Mouse (Mus musculus): ENCODE results near the gene Ugt3a1.
"Not testable (repeated sequence)": the region's sequence is repeated elsewhere in the genome, so short reads cannot be mapped to it uniquely, and the experiment has no call there.

The Ugt3a1 gene

DNA sequence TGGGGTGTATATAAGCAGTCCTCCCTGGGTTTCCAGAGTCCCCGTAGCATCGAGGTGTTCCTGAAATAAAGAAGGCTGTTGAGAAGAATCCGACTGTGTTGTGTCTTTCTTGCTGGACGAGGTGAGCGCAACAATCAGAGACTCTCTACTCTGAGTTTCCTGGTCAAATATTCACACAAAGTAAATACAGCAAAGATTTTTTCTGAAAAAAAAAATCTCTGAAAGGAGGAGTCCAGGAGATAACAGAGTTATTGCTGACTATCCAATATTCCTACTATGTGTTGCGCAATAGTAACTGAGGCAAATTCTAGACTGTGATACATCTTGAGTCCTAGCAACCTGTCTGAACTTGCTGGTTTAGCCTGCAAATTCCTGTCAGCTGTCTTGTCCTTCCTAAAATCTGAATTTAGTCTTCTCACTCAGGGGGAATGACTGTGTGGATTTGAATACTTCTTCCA lies at the start of gene Ugt3a1:
TSS of gene Ugt3a1 (plus strand) at position 51 of the 458 bp plus-strand sequence.
- DNase-seq (ENCODE audit: low spot score in 2 of 2): no peak

DNA sequence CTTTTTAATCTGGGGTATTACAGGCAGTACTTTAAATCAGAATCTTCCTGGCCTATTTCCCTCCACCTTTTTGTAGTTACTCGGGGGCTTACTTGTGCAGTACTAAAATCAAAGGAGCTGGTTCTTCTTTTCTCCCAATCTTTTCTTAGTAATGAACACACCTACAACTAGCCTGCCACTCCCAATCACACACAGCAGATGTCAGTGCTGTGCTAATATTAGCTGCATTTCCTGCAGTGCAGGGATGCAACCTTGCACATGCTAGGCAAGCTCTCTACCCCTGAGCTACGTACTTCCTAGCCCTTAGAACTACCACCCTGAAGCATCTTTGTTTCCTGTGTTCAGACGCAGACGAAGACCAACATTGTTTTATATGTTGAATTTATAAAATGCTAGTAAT lies 45.8 kb upstream of the Ugt3a1 start:
- not testable (repeated sequence) for DNase-seq (ENCODE audit: low spot score in 2 of 2)

DNA sequence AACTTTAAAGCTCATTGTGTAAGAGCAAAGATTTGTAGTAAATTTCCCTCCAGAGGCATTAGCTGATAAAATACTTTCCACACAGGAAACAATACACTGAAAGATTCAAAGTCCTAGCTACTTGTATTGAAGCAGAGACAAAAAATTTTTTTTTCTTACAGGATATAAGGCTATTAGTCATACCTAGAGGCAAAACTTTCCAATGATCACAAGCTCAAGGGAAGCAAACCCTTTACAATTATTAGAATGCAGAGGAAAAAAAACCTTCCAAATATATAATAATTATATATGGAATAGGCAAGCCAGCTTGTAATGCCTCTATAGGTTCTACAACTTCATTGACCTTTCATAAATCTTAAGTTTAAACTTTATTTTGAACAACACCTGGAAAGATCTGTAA lies 30.3 kb upstream of the Ugt3a1 start:
- no peak for DNase-seq (ENCODE audit: low spot score in 2 of 2)

DNA sequence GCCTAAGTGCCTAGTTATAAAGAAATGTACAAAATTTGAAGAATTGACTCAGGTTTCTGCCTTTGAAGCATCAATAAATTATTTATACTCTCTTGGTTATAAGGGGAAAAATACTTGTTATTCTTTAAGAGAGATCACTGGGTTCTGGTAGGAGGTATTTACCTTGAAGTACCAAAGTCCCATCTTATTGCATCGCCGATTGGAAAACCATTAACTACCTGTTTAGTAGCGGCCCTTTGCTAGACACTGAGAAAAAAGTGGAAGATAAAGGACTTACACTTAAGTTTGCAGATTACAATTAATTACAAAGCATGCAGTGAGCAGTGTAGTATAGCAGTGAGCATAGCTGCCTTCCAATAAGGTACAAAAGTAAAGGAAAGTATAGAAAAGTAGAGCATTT lies 23.8 kb upstream of the Ugt3a1 start:
- DNase-seq (ENCODE audit: low spot score in 2 of 2): no peak

DNA sequence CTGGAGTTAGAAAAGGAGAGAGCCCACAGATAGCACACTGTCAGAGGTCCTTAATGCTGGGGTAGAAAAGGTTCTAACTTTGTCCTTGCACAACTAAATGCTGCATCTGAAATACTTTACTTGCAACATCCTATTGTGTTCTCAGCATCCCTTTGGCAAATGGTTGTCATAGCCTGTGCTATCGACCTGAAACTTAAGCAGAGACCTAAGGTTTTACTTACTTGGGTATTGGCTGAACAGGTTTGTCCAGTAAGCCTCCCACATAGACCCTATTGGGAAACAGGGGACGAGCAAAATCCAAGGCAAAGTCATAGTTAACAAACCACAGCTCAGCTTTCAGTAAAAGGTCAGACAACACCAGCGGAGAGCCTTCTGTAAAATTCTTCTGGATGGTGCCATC lies 16.1 kb upstream of the Ugt3a1 start:
- DNase-seq (ENCODE audit: low spot score in 2 of 2): no peak

DNA sequence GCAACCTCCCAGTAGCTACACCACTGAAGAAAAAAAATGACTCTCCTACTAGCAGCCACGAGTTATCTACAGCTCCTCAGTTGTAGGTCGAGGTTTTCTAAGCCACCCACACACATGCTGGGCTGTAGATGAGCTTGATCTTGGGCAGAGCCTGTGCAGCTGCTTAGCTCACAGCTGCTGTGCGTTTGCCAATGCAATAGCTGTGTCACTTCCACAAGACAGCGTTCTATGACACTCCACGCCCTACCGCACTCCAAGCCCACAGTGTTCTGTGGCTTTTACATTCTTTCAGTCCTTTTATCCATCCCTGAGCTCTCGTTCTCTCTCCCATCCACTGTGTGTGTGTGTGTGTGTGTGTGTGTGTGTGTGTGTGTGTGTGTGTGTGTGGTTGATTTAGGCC lies 4.8 kb upstream of the Ugt3a1 start:
- no peak for DNase-seq (ENCODE audit: low spot score in 2 of 2)

DNA sequence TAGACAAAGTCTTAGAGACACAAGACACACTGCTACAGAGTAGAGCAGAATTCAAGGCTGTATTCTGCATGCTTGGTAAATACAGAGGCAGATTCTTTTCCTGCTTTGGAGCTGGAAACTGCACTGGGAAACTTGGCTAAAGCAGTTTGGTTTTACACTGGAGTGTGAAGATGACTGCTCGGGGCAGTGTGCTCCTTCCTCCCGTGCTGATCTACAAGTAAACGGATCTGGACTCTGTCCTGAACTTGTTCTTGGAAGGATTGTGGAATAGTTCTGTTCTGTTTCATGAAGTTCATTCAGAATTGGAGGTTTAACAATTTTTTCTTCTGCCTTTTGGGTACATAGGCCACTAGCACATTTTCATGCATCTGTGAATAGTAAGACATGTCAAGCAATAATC lies 2.3 kb downstream of the Ugt3a1 start:
- DNase-seq (ENCODE audit: low spot score in 2 of 2): no peak

DNA sequence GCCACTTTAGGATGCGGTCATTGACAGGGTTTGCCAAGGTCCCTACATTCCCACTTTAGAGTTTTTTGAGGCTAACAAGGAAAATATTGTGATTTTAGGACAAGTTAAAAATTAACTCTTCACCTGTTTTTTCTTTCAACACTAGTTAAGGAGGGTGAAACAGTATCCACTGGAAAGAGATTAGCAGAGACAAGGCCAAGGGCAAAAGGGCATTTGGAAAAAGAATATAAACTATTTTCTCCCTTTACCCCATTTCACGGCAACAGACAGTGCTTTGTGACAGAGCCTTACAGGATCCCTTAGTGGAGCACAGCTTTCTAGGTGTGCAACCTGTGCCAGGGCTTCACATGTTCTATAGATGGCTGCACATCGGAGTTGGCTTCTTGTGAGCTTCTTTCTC lies 2.9 kb downstream of the Ugt3a1 start:
- no peak for DNase-seq (ENCODE audit: low spot score in 2 of 2)

DNA sequence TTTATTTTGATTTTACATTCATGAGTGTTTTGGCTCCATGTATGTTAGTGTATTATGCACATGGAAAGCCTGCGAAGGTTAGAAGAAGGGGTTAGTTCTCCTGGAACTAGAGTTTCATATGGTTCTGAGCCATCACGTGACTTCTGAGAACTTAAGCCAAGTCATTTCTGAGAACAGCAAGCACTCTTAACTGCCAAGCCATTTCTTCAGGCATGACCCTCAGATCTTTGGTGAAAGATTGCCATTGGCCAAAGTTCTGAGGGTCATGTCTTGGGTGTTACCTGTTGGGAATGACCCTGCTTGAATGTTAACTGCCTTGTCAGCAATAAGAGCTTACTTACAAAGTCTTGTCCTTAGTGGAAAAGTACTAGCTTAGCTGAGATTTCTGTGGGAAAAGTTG lies 6.5 kb downstream of the Ugt3a1 start:
- DNase-seq (ENCODE audit: low spot score in 2 of 2): no peak

DNA sequence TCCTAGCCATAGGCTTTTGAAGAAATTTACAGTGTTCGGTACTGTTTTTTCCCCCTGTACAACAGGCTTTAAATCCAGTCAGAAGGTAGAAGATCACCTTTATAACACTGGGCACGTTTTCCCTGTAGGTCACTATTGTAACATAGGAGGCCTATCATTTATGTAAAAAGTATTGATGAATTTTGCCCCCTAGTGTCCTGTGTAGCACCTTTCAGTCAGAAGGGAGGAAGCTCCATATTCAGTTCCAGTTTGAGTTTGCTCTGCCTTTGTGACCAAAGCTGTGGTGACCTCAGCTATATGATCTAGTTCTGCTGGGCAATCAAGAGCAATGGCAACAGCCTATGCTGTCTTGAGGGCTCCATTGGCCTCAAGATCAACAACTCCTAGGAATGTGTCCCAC lies 13.0 kb downstream of the Ugt3a1 start:
- no peak for DNase-seq (ENCODE audit: low spot score in 2 of 2)

DNA sequence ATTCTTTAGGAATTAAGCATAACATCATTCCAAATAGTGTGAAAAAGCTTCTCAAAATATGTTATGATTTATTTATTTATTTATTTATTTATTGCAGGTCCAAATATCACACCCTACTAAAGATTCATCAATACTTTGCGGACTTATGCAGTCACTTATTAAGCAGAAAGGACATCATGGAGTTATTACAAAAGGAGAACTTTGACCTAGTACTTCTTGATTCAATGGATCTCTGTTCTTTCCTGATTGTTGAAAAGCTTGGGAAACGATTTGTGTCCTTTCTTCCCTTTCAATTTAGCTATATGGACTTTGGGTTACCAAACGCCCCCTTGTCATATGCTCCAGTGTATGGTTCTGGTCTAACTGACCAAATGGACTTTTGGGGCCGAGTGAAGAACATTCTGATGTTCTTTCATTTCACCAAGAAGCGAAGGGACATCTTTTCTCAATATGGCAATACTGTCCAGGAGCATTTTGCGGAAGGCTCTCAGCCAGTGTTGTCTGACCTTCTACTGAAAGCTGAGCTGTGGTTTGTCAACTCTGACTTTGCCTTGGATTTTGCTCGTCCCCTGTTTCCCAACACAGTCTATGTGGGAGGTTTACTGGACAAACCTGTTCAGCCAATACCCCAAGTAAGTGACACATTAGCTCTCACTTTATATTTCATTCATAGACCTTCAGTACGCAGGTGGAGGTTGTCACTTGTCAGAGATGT lies 29.4 kb downstream of the Ugt3a1 start:
- no peak for DNase-seq (ENCODE audit: low spot score in 2 of 2)

DNA sequence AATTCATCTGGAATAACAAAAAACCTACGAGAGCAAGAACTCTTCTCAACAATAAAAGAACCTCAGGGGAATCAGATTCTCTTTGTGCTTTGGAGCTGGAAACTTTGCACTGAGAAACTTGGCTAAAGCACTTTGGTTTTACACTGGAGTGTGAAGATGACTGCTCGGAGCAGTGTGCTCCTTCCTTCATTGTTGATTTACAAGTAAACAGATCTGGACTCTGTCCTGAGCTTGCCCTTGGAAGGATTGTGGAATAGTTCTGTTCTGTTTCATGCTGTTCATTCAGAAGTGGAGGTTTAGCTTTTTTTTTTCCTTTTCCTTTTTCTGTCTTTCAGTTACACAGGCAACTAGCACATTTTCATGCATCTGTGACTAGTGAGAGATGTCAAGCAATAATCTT lies 57.9 kb downstream of the Ugt3a1 start:
- DNase-seq (ENCODE audit: low spot score in 2 of 2): no peak

DNA sequence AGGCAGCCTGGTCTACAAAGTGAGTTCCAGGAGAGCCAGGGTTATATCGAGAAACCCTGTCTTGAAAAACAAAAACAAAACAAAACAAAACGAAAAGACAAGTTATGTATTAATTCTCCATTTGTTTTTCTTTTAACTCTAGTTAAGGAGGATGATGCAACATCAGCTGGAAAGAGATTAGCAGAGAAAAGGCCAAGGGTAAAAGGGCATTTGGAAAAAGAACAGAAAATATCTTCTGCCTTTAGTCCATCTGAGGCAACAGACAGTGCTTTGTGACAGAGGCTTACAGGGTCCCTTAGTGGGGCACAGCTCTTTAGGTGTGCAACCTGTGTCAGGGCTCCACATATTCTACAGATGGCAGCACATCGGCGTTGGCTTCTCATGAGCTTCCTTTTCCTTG lies 58.7 kb downstream of the Ugt3a1 start, which contains the start of gene Ugt3a2:
TSS of gene Ugt3a2 (plus strand) at position 210 of the 400 bp plus-strand sequence.
- no peak for DNase-seq (ENCODE audit: low spot score in 2 of 2)

DNA sequence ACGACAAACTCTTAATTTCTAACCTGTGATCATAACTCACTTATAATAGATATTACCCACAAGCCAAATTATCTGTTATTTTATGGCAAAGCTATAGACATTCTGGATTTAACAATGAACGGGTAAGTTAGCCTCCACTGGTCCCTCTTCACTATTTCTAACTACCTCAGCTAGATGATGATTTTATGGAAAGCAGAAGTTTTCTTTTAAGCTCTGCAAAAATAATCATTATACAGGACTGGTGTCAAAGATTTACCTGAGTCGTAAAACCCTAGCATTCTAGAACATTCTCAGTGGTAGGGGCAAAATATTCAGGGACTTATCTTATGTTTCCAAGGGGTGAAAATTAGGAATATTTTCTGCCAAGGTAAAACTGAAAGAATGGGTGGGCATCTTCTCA lies 59.9 kb downstream of the Ugt3a1 start:
- no peak for DNase-seq (ENCODE audit: low spot score in 2 of 2)

DNA sequence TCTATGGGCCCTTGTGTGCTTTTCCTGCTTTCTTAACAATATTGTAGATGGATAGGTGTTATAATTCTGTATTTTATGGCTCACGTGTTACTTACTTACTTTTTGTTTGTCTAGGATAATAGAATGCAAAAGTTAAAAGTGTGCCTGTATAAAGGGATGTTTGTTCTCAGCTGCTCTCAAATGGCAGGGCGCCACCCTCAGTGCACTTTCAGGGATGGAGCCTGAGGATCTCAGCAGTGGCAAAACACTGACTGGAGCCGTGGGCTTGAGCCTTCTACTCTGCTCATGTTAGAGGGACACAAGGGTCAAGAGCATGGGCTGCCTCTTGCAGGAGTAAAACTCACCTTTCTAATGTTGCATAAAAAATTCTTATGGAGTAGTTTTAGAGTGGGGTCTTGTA lies 60.3 kb downstream of the Ugt3a1 start:
- DNase-seq (ENCODE audit: low spot score in 2 of 2): no peak

DNA sequence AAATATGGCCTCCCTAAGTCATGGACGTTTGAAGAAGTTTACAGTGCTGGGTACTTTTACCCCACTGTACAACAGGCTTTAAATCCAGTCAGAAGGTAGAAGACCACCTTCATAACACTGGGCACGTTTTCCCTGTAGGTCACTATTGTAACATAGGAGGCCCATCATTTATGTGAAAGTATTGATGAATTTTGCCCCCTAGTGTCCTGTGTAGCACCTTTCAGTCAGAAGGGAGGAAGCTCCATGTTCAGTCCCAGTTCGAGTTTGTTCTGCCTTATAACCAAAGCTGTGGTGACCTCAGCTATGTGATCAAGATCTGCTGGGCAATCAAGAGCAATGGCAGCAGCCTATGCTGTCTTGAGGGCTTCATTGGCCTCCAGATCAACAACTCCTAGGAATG lies 72.1 kb downstream of the Ugt3a1 start:
- DNase-seq (ENCODE audit: low spot score in 2 of 2): no peak

DNA sequence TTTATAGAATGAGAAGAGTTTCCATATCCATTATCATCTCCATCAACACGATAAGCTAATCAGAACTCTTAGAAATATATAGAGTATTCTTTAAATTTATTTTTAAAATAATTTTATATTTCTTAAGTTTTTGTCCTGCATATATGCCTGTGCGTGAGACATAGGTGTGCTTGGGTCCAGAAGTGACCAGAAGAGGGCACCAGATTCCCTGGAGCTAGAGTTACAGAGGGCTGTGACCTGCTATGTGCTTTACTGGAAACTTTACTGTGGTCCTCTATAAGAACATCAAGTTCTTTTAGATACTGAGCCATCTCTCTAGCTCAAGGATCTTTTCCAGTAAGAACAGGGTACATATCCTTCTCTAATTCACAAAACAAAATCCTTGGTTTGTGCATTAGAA lies 86.1 kb downstream of the Ugt3a1 start:
- no peak for DNase-seq (ENCODE audit: low spot score in 2 of 2)

Measured in spleen, postnatal 4 days (tissue).